Mouse (Mus musculus) urinary bladder, adult 18-20 months (tissue): ENCODE measurements around the gene Cgas.

Experiments
- DNase-seq, 2 experiments: peaks; one replicate each; pipeline ENCODE4 v3.0.0; 2022; ENCODE audit warnings: low spot score in 2 of 2, mixed read lengths in 2 of 2

Gene Cgas

GRCm38 (mm10) chr9:78385893-78386292 lies 57.1 kb downstream of the Cgas start:
- no peak for DNase-seq
